Mouse (Mus musculus): ENCODE measurements around the gene Agbl2. TPM values are rescaled to one million over a fixed set of nuclear protein-coding genes. Genes with fewer than 3 reads are reported as not detected.
A peak's percentile ranks its signal among the peaks of the same experiment; 100 is the strongest.

The Agbl2 gene
- polyA plus RNA-seq, 1 experiment from 2014 or later = 0.65 TPM

DNA sequence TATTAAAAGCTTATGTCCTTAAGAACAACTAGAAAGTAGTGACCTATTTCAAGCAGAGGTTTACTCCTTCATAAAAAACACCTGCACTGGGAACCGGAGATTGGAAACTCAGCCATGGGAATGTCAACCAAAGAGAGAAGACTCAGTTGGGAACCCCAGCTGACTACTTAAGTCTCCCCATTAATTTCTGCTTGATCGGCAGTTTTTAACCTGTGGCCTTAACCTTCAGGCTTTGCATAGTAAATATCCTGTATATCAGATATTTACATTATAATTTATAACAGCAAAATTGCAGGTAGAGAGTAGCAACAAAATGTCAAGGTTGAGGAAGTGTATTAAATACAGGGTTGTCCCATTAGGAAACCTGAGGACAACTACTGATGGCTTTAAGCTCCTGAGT lies 29.0 kb upstream of the Agbl2 start:
- no peak overlapping the region for H3K9ac ChIP-seq

DNA sequence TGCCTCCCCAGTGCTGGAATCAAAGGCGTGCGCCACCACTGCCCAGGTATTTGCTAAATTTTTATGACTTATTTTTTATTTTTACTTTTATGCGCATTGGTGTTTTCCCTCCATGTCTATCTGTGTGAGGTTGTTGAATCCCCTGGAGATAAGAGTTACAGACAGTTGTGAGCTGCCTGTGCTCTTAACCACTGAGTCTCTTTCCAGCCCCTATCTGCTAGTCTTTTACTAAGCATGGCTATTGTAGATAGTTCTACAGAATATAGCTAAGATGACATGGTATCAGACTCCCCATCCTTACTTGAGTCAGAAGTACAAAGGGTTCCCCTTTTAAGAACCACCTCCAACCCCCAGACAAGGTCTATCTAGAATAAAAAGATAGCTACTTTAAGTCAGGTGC lies 28.3 kb upstream of the Agbl2 start:
- WGBS = 98% methylated on average over 3 of the region's 3 CpGs
- Histone ChIP-seq H3K4me3 (no peak overlapping the region), H3K4me1 (replicated peaks) (peaks cover 7% of the 10 kb centered on the region; the same call in 1 of the 2 replicates), H3K27ac (replicated peaks) (no peak overlapping the region), H3K9me3 (no peaks in the 10 kb centered on the region), H3K36me3 (peaks cover 75% of the 10 kb centered on the region), H3K4me2 (no peak overlapping the region), H3K9ac (no peak overlapping the region), H3K27me3 (no peaks in the 10 kb centered on the region)
- no peak for ATAC-seq (ENCODE audit: low FRiP score, low read depth)

More for the DNA sequence above, 29.0 kb upstream of the Agbl2 start:
- peaks cover 13% of the 10 kb centered on the region for H3K4me1 ChIP-seq (replicated peaks)
- no peak overlapping the region for H3K27ac ChIP-seq (replicated peaks)
- peaks cover 72% of the 10 kb centered on the region for H3K36me3 ChIP-seq
- no peak overlapping the region for H3K4me2 ChIP-seq
- no peak overlapping the region for H3K4me3 ChIP-seq
- no peaks in the 10 kb centered on the region for H3K9me3 ChIP-seq
- ATAC-seq (ENCODE audit: low FRiP score, low read depth) = no peak
- no peaks in the 10 kb centered on the region for H3K27me3 ChIP-seq
- 93% methylated on average over 2 of the region's 2 CpGs for WGBS

DNA sequence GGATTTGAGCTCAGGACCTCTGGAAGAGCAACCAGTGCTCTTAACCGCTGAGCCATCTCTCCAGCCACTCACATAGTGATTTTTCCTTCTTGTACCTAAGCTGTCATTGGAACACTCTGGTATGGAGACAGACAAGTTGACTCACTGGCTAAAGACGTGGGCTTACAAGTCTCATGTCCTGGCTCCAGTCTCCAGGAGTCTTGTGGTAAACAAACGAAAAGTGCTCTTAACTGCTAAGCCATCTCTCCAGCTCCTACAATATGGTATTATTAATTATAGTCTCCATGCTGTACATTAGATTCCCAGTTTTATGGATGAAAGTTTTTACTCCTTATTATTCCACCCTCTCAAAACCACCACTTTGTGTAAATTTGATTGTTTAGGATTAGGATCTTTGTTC lies 17.4 kb upstream of the Agbl2 start:
- no peak for ATAC-seq (ENCODE audit: low FRiP score, low read depth)
- no peaks in the 10 kb centered on the region for H3K4me1 ChIP-seq (replicated peaks)
- WGBS = 90% methylated on average over 3 of the region's 3 CpGs
- H3K9me3 ChIP-seq = no peaks in the 10 kb centered on the region
- no peak overlapping the region for H3K9ac ChIP-seq
- no peak overlapping the region for H3K27ac ChIP-seq (replicated peaks)
- H3K36me3 ChIP-seq = peaks cover 86% of the 10 kb centered on the region
- H3K27me3 ChIP-seq = no peaks in the 10 kb centered on the region
- no peak overlapping the region for H3K4me3 ChIP-seq
- no peak overlapping the region for H3K4me2 ChIP-seq

DNA sequence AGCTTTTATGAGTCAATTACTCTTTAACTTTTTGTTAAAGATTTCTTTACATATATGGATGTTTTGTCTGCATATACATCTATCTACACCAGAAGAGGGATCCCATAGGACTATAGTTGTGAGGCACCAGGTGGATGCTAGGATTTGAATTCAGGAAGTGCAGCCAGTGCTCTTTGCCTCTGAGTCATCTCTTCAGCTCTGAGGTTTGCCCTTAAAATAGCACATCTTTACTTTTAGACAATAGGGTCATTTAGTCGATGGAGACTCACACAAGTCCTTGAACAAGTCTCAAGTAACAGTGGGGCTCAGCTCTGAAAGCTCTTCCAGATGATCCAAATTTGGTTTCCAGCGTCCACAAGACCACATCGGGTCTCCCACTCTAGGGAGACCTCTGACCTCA lies 1.2 kb upstream of the Agbl2 start:
- Histone ChIP-seq H3K36me3 (peaks cover 44% of the 10 kb centered on the region), H3K27ac (replicated peaks) (no peak overlapping the region), H3K9me3 (no peaks in the 10 kb centered on the region), H3K27me3 (peaks cover 10% of the 10 kb centered on the region; the same call in 1 of the 2 replicates), H3K4me2 (no peak overlapping the region), H3K4me1 (replicated peaks) (peaks cover 13% of the 10 kb centered on the region), H3K4me3 (no peak overlapping the region), H3K9ac (no peak overlapping the region)
- WGBS = 57% methylated on average over 3 of the region's 3 CpGs
- no peak for ATAC-seq (ENCODE audit: low FRiP score, low read depth)

DNA sequence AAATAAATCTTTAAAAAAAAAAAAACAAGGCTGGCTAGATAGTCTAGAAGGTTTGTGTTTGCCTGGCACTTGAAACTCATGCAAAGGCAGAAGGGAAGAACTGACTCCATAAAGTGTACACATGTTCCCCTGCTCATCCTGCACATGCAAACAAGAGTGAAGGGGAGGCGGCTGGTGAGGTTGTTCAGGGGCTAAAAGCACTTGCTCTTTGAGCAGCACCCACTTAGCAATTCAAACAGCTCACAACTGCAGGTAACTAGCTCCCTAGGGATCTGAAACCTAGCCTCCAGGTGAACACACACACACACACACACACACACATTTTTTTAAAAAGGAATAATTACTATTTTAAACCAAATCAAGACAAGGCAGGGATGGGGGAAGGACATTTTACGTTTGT lies 589 bp upstream of the Agbl2 start:
- Histone ChIP-seq H3K9me3 (no peaks in the 10 kb centered on the region), H3K36me3 (peaks cover 39% of the 10 kb centered on the region), H3K9ac (no peak overlapping the region), H3K27ac (replicated peaks) (no peak overlapping the region), H3K4me1 (replicated peaks) (peaks cover 13% of the 10 kb centered on the region), H3K4me2 (no peak overlapping the region), H3K4me3 (no peak overlapping the region), H3K27me3 (peaks cover 10% of the 10 kb centered on the region; the same call in 1 of the 2 replicates)
- no peak for ATAC-seq (ENCODE audit: low FRiP score, low read depth)
- 53% methylated on average over 2 of the region's 2 CpGs for WGBS

DNA sequence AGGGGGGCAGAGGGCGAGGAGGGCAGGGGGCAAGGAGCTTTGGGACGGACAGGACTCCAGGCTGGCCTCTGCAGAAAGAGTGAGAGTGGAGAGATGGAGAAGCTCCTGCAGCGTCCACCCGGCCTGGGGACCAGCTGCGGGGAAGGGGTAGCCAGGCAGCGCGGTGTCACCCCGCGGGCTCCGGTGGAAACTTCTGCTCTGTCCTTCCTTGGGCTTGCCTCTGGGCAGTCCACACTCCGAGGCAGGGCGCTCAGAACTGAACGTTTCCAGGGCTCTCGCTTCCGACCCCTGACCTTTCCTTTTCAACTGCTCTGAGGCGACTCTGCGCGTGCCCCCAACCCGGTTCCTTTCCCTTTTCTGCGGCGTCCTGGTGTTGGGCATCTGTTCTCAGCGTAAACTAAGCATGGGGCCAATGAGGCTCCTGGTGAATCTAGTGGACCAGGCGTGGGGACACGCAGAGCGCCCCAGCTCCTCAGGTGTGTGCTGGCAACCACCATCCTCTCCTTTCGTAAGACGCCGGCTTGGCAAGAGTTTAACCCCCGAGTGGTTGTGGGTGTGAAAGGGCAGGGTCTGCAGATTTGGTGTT lies 467 bp downstream of the Agbl2 start:
- ATAC-seq (ENCODE audit: low FRiP score, low read depth) = 0 out of 2 replicates have a peak, but pooled peaks have one; percentile 55
- no peaks in the 10 kb centered on the region for H3K9me3 ChIP-seq
- peaks cover 13% of the 10 kb centered on the region for H3K4me1 ChIP-seq (replicated peaks)
- no peak overlapping the region for H3K27ac ChIP-seq (replicated peaks)
- peaks cover 30% of the 10 kb centered on the region for H3K36me3 ChIP-seq
- WGBS = under 1% methylated on average over 27 of the region's 29 CpGs
- H3K4me3 ChIP-seq = peak overlapping the region; percentile 36
- peak overlapping the region; percentile 33; the same call in 1 of the 2 replicates for H3K9ac ChIP-seq
- H3K27me3 ChIP-seq = peaks cover 10% of the 10 kb centered on the region; the same call in 1 of the 2 replicates
- peak overlapping the region; percentile 66 for H3K4me2 ChIP-seq

DNA sequence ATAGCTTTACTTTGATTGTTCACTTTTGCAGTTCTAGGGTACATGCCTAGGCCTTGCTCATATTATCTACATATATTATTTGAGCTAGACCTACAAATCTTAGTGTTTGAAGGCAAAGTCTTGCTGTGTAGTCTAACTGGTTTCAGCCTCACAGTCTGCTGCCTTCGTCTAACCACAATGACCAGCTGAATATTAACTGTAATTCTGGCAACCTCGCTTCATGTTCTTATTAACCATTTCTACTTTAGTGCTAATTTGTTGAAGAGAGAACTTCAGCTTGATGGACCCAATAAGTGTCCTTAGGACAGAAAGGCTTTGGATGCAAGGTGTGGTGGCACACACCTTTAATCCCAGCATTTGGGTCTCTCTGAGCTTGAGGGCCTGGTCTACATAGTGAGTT lies 5.6 kb downstream of the Agbl2 start:
- Histone ChIP-seq H3K4me1 (replicated peaks) (peaks cover 5% of the 10 kb centered on the region), H3K27ac (replicated peaks) (no peak overlapping the region), H3K4me2 (no peak overlapping the region), H3K27me3 (peaks cover 7% of the 10 kb centered on the region; the same call in 1 of the 2 replicates), H3K36me3 (no peaks in the 10 kb centered on the region), H3K9me3 (no peaks in the 10 kb centered on the region), H3K9ac (no peak overlapping the region), H3K4me3 (no peak overlapping the region)
- 87% methylated on average over 2 of the region's 2 CpGs for WGBS
- ATAC-seq (ENCODE audit: low FRiP score, low read depth) = no peak

DNA sequence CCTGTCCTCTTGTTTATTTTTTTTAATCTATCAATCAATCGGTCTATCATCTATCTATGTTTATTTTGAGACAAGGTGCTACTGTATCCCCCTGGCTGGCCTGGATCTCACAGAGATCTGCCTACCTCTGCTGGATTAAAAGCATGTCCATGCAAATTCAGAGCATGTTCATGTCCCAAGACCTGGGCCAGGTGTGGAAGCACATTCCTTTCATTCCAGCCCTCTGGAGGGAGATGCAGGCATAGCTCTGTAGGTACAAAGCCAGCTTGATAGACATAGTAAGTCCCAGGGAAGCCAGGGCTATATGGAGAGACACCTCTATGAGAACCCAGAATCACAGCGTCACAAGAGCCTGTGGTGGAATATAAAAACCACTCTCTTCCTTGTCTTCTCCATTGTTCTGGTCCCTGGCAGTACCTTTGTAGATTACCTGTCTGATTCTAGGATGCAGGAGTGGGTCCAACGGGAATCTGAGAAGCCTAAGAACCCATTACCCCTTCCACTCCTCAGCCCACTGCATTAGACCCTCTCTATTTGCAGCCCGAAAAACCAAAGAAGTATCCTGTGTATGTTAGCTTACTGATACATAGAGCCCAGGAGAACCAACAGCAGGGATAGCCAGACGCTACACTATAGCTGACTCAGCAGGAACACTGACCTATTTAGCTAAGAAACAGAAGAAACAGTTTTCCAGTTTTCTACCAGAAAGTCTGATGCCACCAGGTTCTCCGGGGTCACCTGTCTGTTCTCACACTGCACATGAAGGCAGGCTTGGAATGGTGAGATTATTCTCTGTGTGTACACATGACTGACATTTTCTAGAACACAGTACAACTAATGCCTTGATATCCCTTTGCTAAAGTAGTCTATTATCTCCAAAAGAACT lies 26.0 kb downstream of the Agbl2 start:
- Histone ChIP-seq H3K4me3 (no peak overlapping the region), H3K4me1 (replicated peaks) (no peaks in the 10 kb centered on the region), H3K4me2 (no peak overlapping the region), H3K9ac (no peak overlapping the region), H3K9me3 (no peaks in the 10 kb centered on the region), H3K27me3 (no peaks in the 10 kb centered on the region), H3K36me3 (no peaks in the 10 kb centered on the region), H3K27ac (replicated peaks) (no peak overlapping the region)
- ATAC-seq (ENCODE audit: low FRiP score, low read depth) = no peak
- WGBS = 88% methylated on average over 6 of the region's 6 CpGs

DNA sequence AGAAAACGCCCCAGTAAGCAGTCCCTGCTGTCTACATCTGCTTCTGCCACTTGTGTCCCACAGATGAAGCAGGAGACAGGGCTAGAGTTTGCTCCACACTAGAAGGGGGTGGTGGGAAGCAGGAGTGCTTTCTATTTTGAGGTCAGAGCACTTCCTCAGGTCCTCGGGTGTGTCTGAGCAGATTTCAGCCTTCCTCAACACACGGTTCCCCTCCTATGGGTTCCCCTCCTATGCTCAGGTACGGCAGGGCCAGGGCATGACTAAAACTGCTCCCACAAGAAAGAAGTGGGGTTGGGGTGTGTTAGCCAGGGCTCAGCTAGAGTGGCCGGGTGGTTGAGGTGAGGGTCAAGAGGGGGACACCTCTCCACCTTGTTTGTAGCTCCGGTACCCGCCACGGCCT lies 28.2 kb downstream of the Agbl2 start:
- ATAC-seq (ENCODE audit: low FRiP score, low read depth) = no peak
- no peak overlapping the region for H3K9ac ChIP-seq
- H3K9me3 ChIP-seq = no peaks in the 10 kb centered on the region
- H3K4me2 ChIP-seq = no peak overlapping the region
- H3K4me3 ChIP-seq = no peak overlapping the region
- no peak overlapping the region for H3K27ac ChIP-seq (replicated peaks)
- WGBS = 88% methylated on average over 8 of the region's 8 CpGs
- no peaks in the 10 kb centered on the region for H3K27me3 ChIP-seq
- no peaks in the 10 kb centered on the region for H3K4me1 ChIP-seq (replicated peaks)
- no peaks in the 10 kb centered on the region for H3K36me3 ChIP-seq

DNA sequence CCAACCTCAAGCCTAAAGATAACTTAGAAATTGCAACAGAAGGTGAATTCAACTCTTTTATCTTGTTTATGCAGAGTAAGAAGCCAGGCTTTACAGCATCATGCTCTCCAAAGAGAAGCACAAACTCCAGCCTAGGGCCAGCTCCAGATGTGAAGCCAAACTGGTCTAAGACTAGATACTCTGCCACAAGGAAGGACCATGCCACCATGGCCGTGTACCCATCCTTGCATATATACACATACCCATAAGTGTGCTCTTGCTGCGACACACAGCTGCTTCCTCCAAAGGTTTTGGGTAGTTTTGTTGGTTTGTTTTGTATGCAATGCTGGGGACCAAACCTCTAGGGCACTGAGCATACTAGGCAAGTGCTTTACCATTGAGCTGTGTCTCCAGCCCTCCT lies 32.7 kb downstream of the Agbl2 start:
- Histone ChIP-seq H3K27ac (replicated peaks) (no peak overlapping the region), H3K4me3 (no peak overlapping the region), H3K4me2 (no peak overlapping the region), H3K36me3 (no peaks in the 10 kb centered on the region), H3K9ac (no peak overlapping the region), H3K27me3 (no peaks in the 10 kb centered on the region), H3K4me1 (replicated peaks) (no peaks in the 10 kb centered on the region), H3K9me3 (no peaks in the 10 kb centered on the region)
- WGBS = 87% methylated on average over 2 of the region's 2 CpGs
- ATAC-seq (ENCODE audit: low FRiP score, low read depth) = no peak

DNA sequence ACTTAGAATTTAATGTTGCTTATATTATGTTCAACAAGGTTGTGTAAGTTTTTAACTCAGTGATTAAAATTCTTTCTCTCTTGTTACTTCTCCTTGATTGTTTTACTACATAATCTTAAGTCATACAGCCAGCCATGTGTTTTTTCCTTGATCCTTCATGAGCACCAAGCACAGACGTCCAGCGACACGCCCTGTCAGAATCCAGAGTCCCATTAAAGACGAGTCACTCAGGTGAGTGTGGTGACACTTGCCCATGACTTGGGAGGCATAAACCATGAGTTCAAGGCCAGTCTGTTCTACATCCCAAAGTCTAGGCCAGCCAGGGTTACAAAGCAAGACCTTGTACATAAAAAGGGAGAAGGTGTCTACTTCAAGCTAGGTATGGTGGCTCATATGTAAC lies 33.6 kb downstream of the Agbl2 start:
- H3K9ac ChIP-seq = no peak overlapping the region
- no peaks in the 10 kb centered on the region for H3K9me3 ChIP-seq
- H3K4me2 ChIP-seq = no peak overlapping the region
- WGBS = 89% methylated on average over 4 of the region's 4 CpGs
- H3K36me3 ChIP-seq = no peaks in the 10 kb centered on the region
- no peak overlapping the region for H3K4me3 ChIP-seq
- ATAC-seq (ENCODE audit: low FRiP score, low read depth) = no peak
- no peak overlapping the region for H3K27ac ChIP-seq (replicated peaks)
- no peaks in the 10 kb centered on the region for H3K4me1 ChIP-seq (replicated peaks)
- H3K27me3 ChIP-seq = no peaks in the 10 kb centered on the region

DNA sequence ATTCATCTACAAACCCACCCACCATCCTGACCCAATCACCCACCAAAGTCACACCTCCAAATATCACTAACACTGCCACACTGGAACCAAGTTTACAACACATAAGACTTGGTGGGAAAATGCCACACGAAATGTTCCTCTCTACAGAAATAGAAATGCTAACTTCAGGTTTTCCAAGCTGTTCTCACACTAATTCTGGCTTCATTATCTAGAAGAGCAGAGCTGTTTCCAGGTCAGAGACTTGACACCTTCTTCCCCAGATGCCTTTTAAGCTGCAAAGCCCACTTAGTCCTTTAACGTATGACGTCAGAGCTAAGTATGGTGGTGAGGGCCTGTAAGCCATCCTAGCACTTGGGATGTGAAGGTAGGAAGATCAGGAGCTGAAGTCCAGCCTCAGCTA lies 36.2 kb downstream of the Agbl2 start:
- Histone ChIP-seq H3K36me3 (no peaks in the 10 kb centered on the region), H3K9me3 (no peaks in the 10 kb centered on the region), H3K4me2 (no peak overlapping the region), H3K4me1 (replicated peaks) (no peaks in the 10 kb centered on the region), H3K9ac (no peak overlapping the region), H3K27me3 (no peaks in the 10 kb centered on the region), H3K27ac (replicated peaks) (no peak overlapping the region), H3K4me3 (no peak overlapping the region)
- no peak for ATAC-seq (ENCODE audit: low FRiP score, low read depth)
- 88% methylated on average over 3 of the region's 3 CpGs for WGBS
